8 mouse cellular contexts compared by ENCODE assay signal in genomic region chr7:24610144-24610878, GRCm38 (mm10). TPM values are rescaled to one million over a fixed set of nuclear protein-coding genes. Genes with fewer than 3 reads are reported as not detected.
DNase-seq lines count a peak whose midpoint lies in the region; ATAC-seq and TF ChIP-seq lines count a peak whose summit lies in the region.

Phldb3 (plus strand) TSS chr7:24610763.

- no peaks in the 10 kb centered on the region for H3K27me3 ChIP-seq in testis, adult 2 months (ENCODE audit: control insufficient read depth, insufficient read depth, low read length)
- H3K27me3 ChIP-seq in stomach, embryonic 16.5 days (ENCODE audit: control insufficient read depth, insufficient read depth, low read length) = peaks cover 16% of the 10 kb centered on the region

- H3K9ac ChIP-seq in stomach, embryonic 16.5 days (ENCODE audit: low read length) = peak within 1 kb of the TSS; percentile 80

- peaks cover 22% of the 10 kb centered on the region for H3K4me1 ChIP-seq in testis, adult 2 months (ENCODE audit: control insufficient read depth, insufficient read depth, low read length)
- peaks cover 13% of the 10 kb centered on the region; the same call in 1 of the 2 replicates for H3K4me1 ChIP-seq in stomach, embryonic 16.5 days (ENCODE audit: control insufficient read depth, insufficient read depth, low read length)

- H3K36me3 ChIP-seq in testis, adult 2 months (ENCODE audit: control insufficient read depth, insufficient read depth, low read length) = no peaks in the 10 kb centered on the region
- H3K36me3 ChIP-seq in stomach, embryonic 16.5 days (ENCODE audit: control insufficient read depth, insufficient read depth, low read length) = no peaks in the 10 kb centered on the region

- WGBS in stomach, embryonic 16.5 days = 3% methylated on average over 27 of the region's 27 CpGs

- DNase-seq in testis, postnatal 14 days (ENCODE audit: low spot score) = no peak
- peak; percentile 38 to 63 for DNase-seq in kidney, postnatal 4 days
- DNase-seq in layer of hippocampus, postnatal 36 days = no peak
- DNase-seq in adrenal gland, postnatal 14 days = no peak

- peak; percentile 25 for ATAC-seq in granulocyte monocyte progenitor cell, adult 5-6 weeks (replicated peaks; ENCODE audit: poor library complexity, severe bottlenecking)
- ATAC-seq in megakaryocyte progenitor cell, adult 5-6 weeks (replicated peaks; ENCODE audit: poor library complexity) = peak; percentile 27
- peak; percentile 82 for ATAC-seq in stomach, embryonic 16.5 days (ENCODE audit: insufficient read depth, low FRiP score)

- TF ChIP-seq POLR2A in testis, adult 2 months (IDR thresholded peaks at IDR 0.05; ENCODE audit: control insufficient read depth, low read depth, low read length) = no peak

- TF ChIP-seq CTCF in testis, adult 2 months (IDR thresholded peaks at IDR 0.05; ENCODE audit: control insufficient read depth, insufficient read depth, insufficient replicate concordance, low read depth, low read length) = no peak

- peak within 1 kb of the TSS; percentile 81 for H3K4me3 ChIP-seq in testis, adult 2 months (ENCODE audit: control insufficient read depth, low read depth, low read length)
- H3K4me3 ChIP-seq in stomach, embryonic 16.5 days (replicated peaks; ENCODE audit: low read length) = peak within 1 kb of the TSS; percentile 63

- H3K4me2 ChIP-seq in stomach, embryonic 16.5 days (ENCODE audit: low read depth, low read length) = peak within 1 kb of the TSS; percentile 89

- H3K9me3 ChIP-seq in stomach, embryonic 16.5 days (replicated peaks; ENCODE audit: control insufficient read depth, low read length) = no peaks in the 10 kb centered on the region

- no peak within 1 kb of the TSS for H3K27ac ChIP-seq in testis, adult 2 months (ENCODE audit: control insufficient read depth, insufficient read depth, low read depth, low read length)
- peak within 1 kb of the TSS; percentile 83 for H3K27ac ChIP-seq in stomach, embryonic 16.5 days (ENCODE audit: low read length)

RNA-seq across cellular contexts. Expression of gene Phldb3, which starts in this region (rescaled TPM):
- 0.52 and 0.85 TPM in 2 replicates for polyA plus RNA-seq in testis, adult 2 months (2012; rRNA removed)
- 1.8 and 6.4 TPM in 2 replicates for total RNA-seq in granulocyte monocyte progenitor cell, adult 5-6 weeks (2014; fragmentation: Nextera tagmentation)
- total RNA-seq in granulocyte monocyte progenitor cell, adult 5-6 weeks (2017) = 7.6 and 13.5 TPM in 2 replicates
- 3.6 and 4.5 TPM in 2 replicates for total RNA-seq in megakaryocyte progenitor cell, adult 5-6 weeks (2015)
- total RNA-seq in megakaryocyte progenitor cell, adult 5-6 weeks (2017) = 10.4 and 11.5 TPM in 2 replicates
- 0.70 and 0.72 TPM in 2 replicates for polyA plus RNA-seq in stomach, embryonic 16.5 days (2015; fragmentation: Nextera tagmentation; extraction: Ambion mirVana)
- under 1 TPM in 1 of 2 experiments, not detected in 1; 0.30 TPM for total RNA-seq in layer of hippocampus, postnatal 36 days (2021)
- 3.2 and 4.3 TPM in 2 replicates for total RNA-seq in adrenal gland, postnatal 14 days (2021)

Comparison
In these comparisons a context has a peak if more than half of its experiments do, and no peak if none do; other contexts are left out.
1. Peak in ATAC-seq, H3K4me3 ChIP-seq, H3K27ac ChIP-seq, H3K9ac ChIP-seq and H3K4me2 ChIP-seq in stomach, embryonic 16.5 days; RNA of the gene not detected or under 1 TPM.
2. DNase-seq: peak in kidney, postnatal 4 days (2 of 2); none in testis, postnatal 14 days (single experiment), layer of hippocampus, postnatal 36 days (0 of 2) and adrenal gland, postnatal 14 days (single experiment).
3. ATAC-seq: peak in every context shown above with its lines; median percentile 82 in stomach, embryonic 16.5 days; 27 in megakaryocyte progenitor cell, adult 5-6 weeks; 25 in granulocyte monocyte progenitor cell, adult 5-6 weeks.